Mouse (Mus musculus) liver, adult 2 months (tissue): ENCODE measurements around the gene Dnajb6. TPM values are rescaled to one million over a fixed set of nuclear protein-coding genes. Genes with fewer than 3 reads are reported as not detected.
"Not testable (repeated sequence)": the region's sequence is repeated elsewhere in the genome, so short reads cannot be mapped to it uniquely, and the experiment has no call there.

Experiments used
- DNase-seq: peaks from one replicate; pipeline ENCODE4 v3.0.0-alpha.2; 2011; ENCODE audit warnings: low read depth, low spot score; ENCODE audit errors: extremely low read depth
- H3K27ac ChIP-seq: fragments of 200-500 bp; replicated peaks from 2 replicates; pipeline ENCODE4 v1.5.1; 2012; ENCODE audit warnings: low read depth, mild to moderate bottlenecking, control low read depth, inconsistent platforms, low read length; ENCODE audit not compliant: insufficient read depth
- H3K27me3 ChIP-seq: fragments of 200-500 bp; 2 replicates; pipeline ENCODE4 v1.6.1; 2012; ENCODE audit warnings: mild to moderate bottlenecking, moderate library complexity, low read length, inconsistent platforms; ENCODE audit not compliant: control insufficient read depth, insufficient read depth
- H3K36me3 ChIP-seq: fragments of 200-500 bp; 2 replicates; pipeline ENCODE4 v1.6.1; 2012; ENCODE audit warnings: low read length, inconsistent platforms; ENCODE audit not compliant: control insufficient read depth, insufficient read depth
- H3K4me1 ChIP-seq: fragments of 200-500 bp; 2 replicates; pipeline ENCODE4 v1.6.1; 2011; ENCODE audit warnings: low read length; ENCODE audit not compliant: control insufficient read depth, insufficient read depth
- H3K4me3 ChIP-seq: fragments of 200-500 bp; 2 replicates; pipeline ENCODE4 v1.5.1; 2011; ENCODE audit warnings: low read depth, mild to moderate bottlenecking, control low read depth, low read length, moderate library complexity; ENCODE audit not compliant: insufficient read depth
- H3K79me2 ChIP-seq: fragments of 200-500 bp; 2 replicates; pipeline ENCODE4 v1.6.1; 2012; ENCODE audit warnings: inconsistent platforms, mild to moderate bottlenecking, low read length, moderate library complexity; ENCODE audit not compliant: control insufficient read depth, insufficient read depth
- H3K9ac ChIP-seq: fragments of 200-500 bp; 2 replicates; pipeline ENCODE4 v1.6.1; 2012; ENCODE audit warnings: low read depth, mild to moderate bottlenecking, control low read depth, inconsistent platforms, low read length
- CTCF ChIP-seq: fragments of 200-500 bp; IDR thresholded peaks from 2 replicates; pipeline ENCODE4 v1.5.1; 2011; ENCODE audit warnings: low read depth, low read length, control low read depth
- POLR2A ChIP-seq: fragments of 200-500 bp; IDR thresholded peaks from 2 replicates; pipeline ENCODE4 v1.6.1; 2011; ENCODE audit warnings: low read length, control low read depth; ENCODE audit not compliant: insufficient read depth; ENCODE audit errors: extremely low read depth
- WGBS: fragments of 180-500 bp; shearing (Covaris S2); methylation state at CpG from one replicate; pipeline ENCODE4 v1.1.7; 2018; 5-methylcytosine and 5-hydroxymethylcytosine counted together
- polyA plus RNA-seq: library from polyadenylated mRNA; depleted of rRNA; stranded (reverse); fragments of >200 nt; gene quantifications from 2 replicates; pipeline ENCODE4 v1.2.3, GENCODE M21; 2012
- total RNA-seq: library from RNA; depleted of rRNA; stranded (reverse); fragments of >200 nt; gene quantifications from 2 replicates; pipeline ENCODE4 v1.2.3, GENCODE M21; 2014

Dnajb6 gene
- total and polyA plus RNA-seq, 2 experiments = 19.7 to 163 TPM

GRCm38 (mm10) chr5:29782261-29782660 is 46.8 kb downstream of the Dnajb6 start:
- TF ChIP-seq POLR2A = no peak
- TF ChIP-seq CTCF = no peak
- no peak overlapping the region for H3K4me3 ChIP-seq
- 98% methylated on average over 3 of the region's 3 CpGs for WGBS
- H3K79me2 ChIP-seq = 0 out of 2 replicates have a peak, but pooled peaks cover 2% of the 10 kb centered on the region
- H3K4me1 ChIP-seq = 0 out of 2 replicates have a peak, but pooled peaks cover 4% of the 10 kb centered on the region
- no peaks in the 10 kb centered on the region for H3K27me3 ChIP-seq
- no peak overlapping the region for H3K9ac ChIP-seq
- peaks cover 5% of the 10 kb centered on the region; the same call in 1 of the 2 replicates for H3K36me3 ChIP-seq
- DNase-seq = no peak
- H3K27ac ChIP-seq = no peak overlapping the region

DNA sequence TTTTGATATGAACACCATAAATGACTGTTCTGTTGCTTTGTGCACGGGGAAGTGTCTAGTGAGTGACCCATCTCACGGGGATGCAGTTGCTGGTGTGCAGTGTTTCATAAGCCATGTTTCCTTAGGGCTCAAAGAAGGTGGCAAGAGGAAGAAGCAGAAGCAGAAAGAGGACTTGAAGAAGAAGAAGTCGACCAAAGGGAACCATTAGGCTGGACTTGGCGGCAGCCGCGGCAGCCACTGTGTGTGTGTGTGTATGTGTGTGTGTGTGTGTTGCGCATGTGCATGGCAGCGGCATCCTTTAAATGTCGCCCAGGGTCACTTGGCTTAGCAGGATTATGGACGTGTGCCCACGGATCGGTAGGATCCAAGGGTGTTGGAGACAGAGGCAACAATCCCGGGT is 49.4 kb downstream of the Dnajb6 start:
- not testable (repeated sequence) for H3K36me3 ChIP-seq, H3K9ac ChIP-seq, H3K4me1 ChIP-seq, H3K79me2 ChIP-seq, H3K27ac ChIP-seq, H3K27me3 ChIP-seq, H3K4me3 ChIP-seq
- DNase-seq = peak; percentile 59
- 66% methylated on average over 9 of the region's 13 CpGs for WGBS

DNA sequence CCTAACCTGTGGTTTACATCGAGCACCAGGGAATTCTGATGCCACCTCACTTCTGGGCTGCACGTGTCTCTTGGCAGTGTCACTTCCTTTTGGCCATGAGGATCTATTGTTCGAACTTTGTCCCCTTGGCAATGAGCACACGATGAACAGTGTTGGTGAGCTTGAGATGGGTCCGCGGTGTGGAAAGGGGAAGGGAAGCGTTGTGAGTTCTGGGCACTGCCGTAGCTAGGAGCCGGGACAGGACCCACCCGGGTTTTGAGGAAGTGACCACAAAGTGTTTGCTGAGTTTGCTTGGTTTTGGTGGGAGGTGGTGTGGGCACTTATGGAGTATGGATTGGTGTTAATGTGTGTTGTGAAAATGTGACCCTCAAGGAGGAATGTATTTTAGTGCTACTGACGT is 50.5 kb downstream of the Dnajb6 start:
- H3K9ac ChIP-seq, H3K4me1 ChIP-seq, H3K79me2 ChIP-seq, DNase-seq, H3K27me3 ChIP-seq, H3K27ac ChIP-seq, H3K4me3 ChIP-seq, H3K36me3 ChIP-seq: not testable (repeated sequence)
- 87% methylated on average over 1 of the region's 11 CpGs for WGBS

DNA sequence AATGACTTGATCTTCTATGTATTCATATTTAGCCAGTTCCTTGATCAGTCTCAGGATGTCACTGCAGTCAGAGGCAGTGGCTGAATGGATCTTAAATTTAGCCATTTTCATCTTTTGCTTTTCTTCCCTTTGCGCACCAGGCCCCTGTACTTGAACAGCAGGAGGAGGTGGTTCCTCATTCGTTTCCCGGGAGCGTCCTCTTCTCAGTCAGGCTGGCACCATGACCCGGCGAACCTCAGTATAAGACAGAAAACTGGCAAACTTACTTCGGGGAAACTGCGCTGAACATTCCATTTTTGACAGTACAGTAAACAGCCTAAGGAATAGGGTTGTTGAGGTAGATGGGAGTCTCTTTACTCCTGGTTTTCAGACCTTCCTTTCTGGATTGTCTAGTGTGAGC is 59.4 kb downstream of the Dnajb6 start:
- not testable (repeated sequence) for H3K4me3 ChIP-seq, H3K27me3 ChIP-seq, H3K79me2 ChIP-seq, DNase-seq, H3K9ac ChIP-seq, H3K36me3 ChIP-seq, H3K27ac ChIP-seq, H3K4me1 ChIP-seq
- WGBS = 91% methylated on average over 8 of the region's 8 CpGs

DNA sequence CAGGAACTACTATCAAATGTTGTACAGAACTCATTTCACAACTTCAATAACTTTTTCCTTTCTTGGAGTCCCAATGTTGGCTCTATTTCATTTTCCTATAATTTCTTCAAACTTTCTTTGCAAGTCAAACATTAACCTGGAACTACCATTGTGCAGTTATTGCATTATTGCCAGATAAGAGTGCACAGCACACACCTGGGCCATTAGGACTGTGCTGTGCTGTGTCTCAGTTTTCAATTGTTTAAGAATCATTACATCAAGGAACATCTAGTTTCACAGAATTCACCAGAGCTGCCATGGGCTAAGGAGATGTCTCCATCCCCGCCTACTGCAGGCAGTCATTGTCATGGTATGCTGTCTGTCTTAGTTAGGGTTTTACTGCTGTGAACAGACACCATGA is 73.5 kb downstream of the Dnajb6 start:
- Histone ChIP-seq H3K79me2 (no peaks in the 10 kb centered on the region), H3K27ac (no peak overlapping the region), H3K36me3 (no peaks in the 10 kb centered on the region), H3K9ac (no peak overlapping the region), H3K27me3 (no peaks in the 10 kb centered on the region), H3K4me3 (no peak overlapping the region), H3K4me1 (no peaks in the 10 kb centered on the region)
- DNase-seq = no peak
- TF ChIP-seq POLR2A = no peak
- TF ChIP-seq CTCF = no peak
- 97% methylated on average over 1 of the region's 1 CpGs for WGBS

- not testable (repeated sequence) for DNase-seq, H3K4me1 ChIP-seq, H3K4me3 ChIP-seq, H3K36me3 ChIP-seq, H3K27me3 ChIP-seq, H3K27ac ChIP-seq, H3K9ac ChIP-seq, H3K79me2 ChIP-seq
- 90% methylated on average over 7 of the region's 7 CpGs for WGBS
Measured at GRCm38 (mm10) chr5:29811377-29811921, 76.0 kb downstream of the Dnajb6 start.
